ENCODE assay signal across 9 mouse cellular contexts in the genomic region with DNA sequence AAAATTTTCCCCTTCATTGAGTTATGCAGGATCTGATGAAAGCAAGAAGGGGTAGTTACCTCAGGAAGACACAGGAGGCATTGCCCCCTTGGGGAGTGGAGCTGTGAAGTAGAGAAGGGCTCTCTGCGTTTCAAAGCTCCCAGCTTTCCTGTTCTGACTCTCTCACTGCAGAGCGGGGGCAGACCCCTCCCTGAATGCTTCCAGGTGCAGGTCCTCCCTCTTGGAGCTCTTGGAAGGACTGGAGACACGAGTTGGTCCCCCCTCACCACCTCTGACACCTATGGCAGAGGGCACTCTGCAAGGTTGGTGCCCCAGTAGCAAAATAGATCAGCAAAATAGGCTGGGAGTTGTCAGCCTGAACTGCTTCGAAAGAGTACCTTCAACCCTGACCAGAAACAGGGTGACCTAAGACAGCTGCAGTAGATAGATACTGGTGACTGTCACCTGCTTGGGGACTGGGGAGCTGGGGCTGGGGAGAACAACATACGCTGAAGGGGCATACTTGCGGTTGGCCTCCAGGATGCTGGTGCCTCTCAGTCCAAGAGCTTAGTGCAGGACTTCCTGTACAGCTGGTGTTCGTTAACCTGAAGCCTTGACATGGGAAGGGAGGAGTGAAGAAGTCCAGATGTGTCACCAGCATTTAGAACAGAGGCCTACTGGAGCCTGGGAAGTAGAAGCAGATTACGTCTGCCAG. TPM values are rescaled to one million over a fixed set of nuclear protein-coding genes. Genes with fewer than 3 reads are reported as not detected.
DNase-seq lines count a peak whose midpoint lies in the region; ATAC-seq and TF ChIP-seq lines count a peak whose summit lies in the region.
"Had no signal": no experiment of that assay in that cellular context is flagged by ENCODE, and none has a peak within 500 bp of the region (broad histone marks: within the 10 kb centered on the region; RNA-seq: fewer than 3 reads in every experiment).

No protein-coding gene starts in this region.

- TF ChIP-seq CTCF in lung, postnatal 0 days (IDR thresholded peaks at IDR 0.05): no peak

- ATAC-seq in lung, postnatal 0 days: no peak
- peak; percentile 16; the same call in 1 of the 2 replicates for ATAC-seq in embryonic facial prominence, embryonic 14.5 days (ENCODE audit: low read depth)
- peak; percentile 48 for ATAC-seq in liver, embryonic 11.5 days (replicated peaks; ENCODE audit: low FRiP score)
- no peak for ATAC-seq in cerebellum, adult (ENCODE audit: insufficient number of reproducible peaks, low FRiP score, low TSS enrichment)

- no peak overlapping the region for H3K9ac ChIP-seq in lung, postnatal 0 days (replicated peaks; ENCODE audit: low read depth)
- H3K9ac ChIP-seq in embryonic facial prominence, embryonic 14.5 days (ENCODE audit: low read depth, low read length): no peak overlapping the region
- peak overlapping the region; percentile 47 for H3K9ac ChIP-seq in liver, embryonic 11.5 days (ENCODE audit: low read depth, low read length)
- H3K9ac ChIP-seq: hindbrain, embryonic 14.5 days had no signal

- 50% methylated on average over 8 of the region's 8 CpGs for WGBS in lung, postnatal 0 days
- 19% methylated on average over 8 of the region's 8 CpGs for WGBS in embryonic facial prominence, embryonic 14.5 days
- WGBS in liver, embryonic 11.5 days: 16% methylated on average over 8 of the region's 8 CpGs

- no peaks in the 10 kb centered on the region for H3K9me3 ChIP-seq in lung, postnatal 0 days (ENCODE audit: low read length)
- no peaks in the 10 kb centered on the region for H3K9me3 ChIP-seq in embryonic facial prominence, embryonic 14.5 days (ENCODE audit: control insufficient read depth, low read length)
- no peaks in the 10 kb centered on the region for H3K9me3 ChIP-seq in liver, embryonic 11.5 days (ENCODE audit: control insufficient read depth, low read length)

- no peak overlapping the region for H3K4me3 ChIP-seq in lung, postnatal 0 days (ENCODE audit: low read depth, low read length)
- H3K4me3 ChIP-seq in embryonic facial prominence, embryonic 14.5 days (ENCODE audit: low read depth, low read length): no peak overlapping the region
- H3K4me3 ChIP-seq in liver, embryonic 11.5 days (ENCODE audit: low read depth, low read length): no peak overlapping the region

- H3K27me3 ChIP-seq in lung, postnatal 0 days (replicated peaks; ENCODE audit: insufficient read depth, low read length): no peaks in the 10 kb centered on the region
- H3K27me3 ChIP-seq in embryonic facial prominence, embryonic 14.5 days (replicated peaks; ENCODE audit: control insufficient read depth, insufficient read depth, low read length): no peaks in the 10 kb centered on the region
- no peaks in the 10 kb centered on the region for H3K27me3 ChIP-seq in liver, embryonic 11.5 days (replicated peaks; ENCODE audit: control insufficient read depth, insufficient read depth, low read length)

- peak; percentile 33 for DNase-seq in lung, postnatal 0 days (ENCODE audit: low spot score)
- no peak for DNase-seq in lung, postnatal 10 days
- DNase-seq in embryonic facial prominence, embryonic 14.5 days (ENCODE audit: low spot score): peak; percentile 75
- DNase-seq in liver, embryonic 11.5 days (ENCODE audit: low spot score): peak; percentile 52
- peak; percentile 61 to 76 for DNase-seq in thymus, postnatal 36 days
- DNase-seq in layer of hippocampus, postnatal 25 days (ENCODE audit: extremely low spot score in 1 of 2, low spot score in 1 of 2): no peak
- DNase-seq in right cerebral cortex, adult 18-20 months: no peak

- TF ChIP-seq EP300 in lung, postnatal 0 days (IDR thresholded peaks at IDR 0.05): no peak

- H3K36me3 ChIP-seq in lung, postnatal 0 days (ENCODE audit: insufficient read depth, low read length): no peaks in the 10 kb centered on the region
- no peaks in the 10 kb centered on the region for H3K36me3 ChIP-seq in embryonic facial prominence, embryonic 14.5 days (ENCODE audit: control insufficient read depth, insufficient read depth, low read length)
- no peaks in the 10 kb centered on the region for H3K36me3 ChIP-seq in liver, embryonic 11.5 days (ENCODE audit: control insufficient read depth, insufficient read depth, low read length)

- no peak overlapping the region for H3K4me2 ChIP-seq in lung, postnatal 0 days (replicated peaks; ENCODE audit: low read depth, low read length)
- H3K4me2 ChIP-seq in embryonic facial prominence, embryonic 14.5 days (ENCODE audit: low read depth, low read length): no peak overlapping the region
- peak overlapping the region; percentile 44 for H3K4me2 ChIP-seq in liver, embryonic 11.5 days
- H3K4me2 ChIP-seq: hindbrain, embryonic 14.5 days had no signal

- H3K27ac ChIP-seq in lung, postnatal 0 days (ENCODE audit: low read length): no peak overlapping the region
- H3K27ac ChIP-seq in embryonic facial prominence, embryonic 14.5 days (replicated peaks; ENCODE audit: low read depth, low read length): peak overlapping the region; percentile 76
- peak overlapping the region; percentile 94 for H3K27ac ChIP-seq in liver, embryonic 11.5 days (ENCODE audit: low read depth, low read length)
- H3K27ac ChIP-seq: hindbrain, embryonic 14.5 days had no signal

- 0 out of 2 replicates have a peak, but pooled peaks cover 5% of the 10 kb centered on the region for H3K4me1 ChIP-seq in lung, postnatal 0 days (ENCODE audit: insufficient read depth, low read depth, low read length)
- H3K4me1 ChIP-seq in embryonic facial prominence, embryonic 14.5 days (ENCODE audit: control insufficient read depth, insufficient read depth, low read length): peaks cover 51% of the 10 kb centered on the region
- peaks cover 72% of the 10 kb centered on the region for H3K4me1 ChIP-seq in liver, embryonic 11.5 days (replicated peaks; ENCODE audit: control insufficient read depth, insufficient read depth, low read length)

RNA-seq across cellular contexts. Expression of gene Ggta1, which starts 40.8 kb away (rescaled TPM):
- polyA plus RNA-seq in lung, postnatal 0 days (2015; fragmentation: Nextera tagmentation; extraction: Ambion mirVana): 21.8 and 25.6 TPM in 2 replicates
- polyA plus RNA-seq in embryonic facial prominence, embryonic 14.5 days (2014; fragmentation: Nextera tagmentation; extraction: Ambion mirVana): 32.5 and 35.7 TPM in 2 replicates
- polyA plus RNA-seq in liver, embryonic 11.5 days (2014; fragmentation: Nextera tagmentation; extraction: Ambion mirVana): 18.6 and 19.5 TPM in 2 replicates
- total RNA-seq in layer of hippocampus, postnatal 25 days (2021): 1 to 10 TPM; 2.0 to 3.9 TPM

RNA-seq across cellular contexts. Expression of gene Dab2ip, which starts 54.2 kb away (rescaled TPM):
- polyA plus RNA-seq in lung, postnatal 0 days (2015; fragmentation: Nextera tagmentation; extraction: Ambion mirVana): 75.8 and 83.4 TPM in 2 replicates
- polyA plus RNA-seq in embryonic facial prominence, embryonic 14.5 days (2014; fragmentation: Nextera tagmentation; extraction: Ambion mirVana): 42.8 and 50.5 TPM in 2 replicates
- 16.2 and 20.0 TPM in 2 replicates for polyA plus RNA-seq in liver, embryonic 11.5 days (2014; fragmentation: Nextera tagmentation; extraction: Ambion mirVana)
- total RNA-seq in layer of hippocampus, postnatal 25 days (2021): 100 to 1,000 TPM; 103 to 118 TPM

Comparison
In these comparisons a context has a peak if more than half of its experiments do, and no peak if none do; other contexts are left out.
1. DNase-seq: peak in lung, postnatal 0 days (single experiment), embryonic facial prominence, embryonic 14.5 days (single experiment), liver, embryonic 11.5 days (single experiment) and thymus, postnatal 36 days (2 of 2); none in lung, postnatal 10 days (single experiment), layer of hippocampus, postnatal 25 days (0 of 2) and right cerebral cortex, adult 18-20 months (single experiment).
2. ATAC-seq: peak in embryonic facial prominence, embryonic 14.5 days (single experiment) and liver, embryonic 11.5 days (single experiment); none in lung, postnatal 0 days (single experiment) and cerebellum, adult (single experiment).